Mouse (Mus musculus) ES-E14 (cell line): Measurements from ENCODE around the gene Gm49721. TPM values are rescaled to one million over a fixed set of nuclear protein-coding genes. Genes with fewer than 3 reads are reported as not detected.
"Not testable (repeated sequence)": the region's sequence is repeated elsewhere in the genome, so short reads cannot be mapped to it uniquely, and the experiment has no call there.

Experiments
- DNase-seq: peaks from one replicate; pipeline ENCODE4 v3.0.0-alpha.2; 2013; ENCODE audit warnings: low read depth, low spot score
- H3K27ac ChIP-seq: 2 replicates; pipeline ENCODE4 v1.5.1; 2012; ENCODE audit warnings: low read depth, mild to moderate bottlenecking, low read length, moderate library complexity, mixed read lengths; ENCODE audit not compliant: poor library complexity, insufficient read depth, severe bottlenecking
- H3K36me3 ChIP-seq: 2 replicates; pipeline ENCODE4 v1.6.1; 2012; ENCODE audit warnings: mild to moderate bottlenecking, low read length, moderate library complexity, mixed read lengths; ENCODE audit not compliant: control insufficient read depth, poor library complexity, insufficient read depth, severe bottlenecking
- H3K4me1 ChIP-seq, 2 experiments: fragments of 150-350 bp in 1 of 2; sonication (generic) in 1 of 2; 2 replicates each; pipeline ENCODE4 v1.6.1; 2012; ENCODE audit warnings: low read length in 2 of 2, mild to moderate bottlenecking in 1 of 2, mixed read lengths in 1 of 2; ENCODE audit not compliant: control insufficient read depth in 2 of 2, insufficient read depth in 2 of 2, poor library complexity in 1 of 2
- H3K4me3 ChIP-seq, 2 experiments: fragments of 150-350 bp in 1 of 2; sonication (generic) in 1 of 2; 2 replicates each; pipeline ENCODE4 v1.5.1; 2012; ENCODE audit warnings: low read length in 2 of 2, low read depth in 1 of 2, mild to moderate bottlenecking in 1 of 2, mixed read lengths in 1 of 2; ENCODE audit not compliant: insufficient read depth in 1 of 2, poor library complexity in 1 of 2, severe bottlenecking in 1 of 2
- H3K9ac ChIP-seq: 2 replicates; pipeline ENCODE4 v1.6.1; 2012; ENCODE audit warnings: low read depth, mild to moderate bottlenecking, low read length, mixed read lengths; ENCODE audit not compliant: poor library complexity, insufficient read depth, severe bottlenecking
- H3K9me3 ChIP-seq: fragments of 150-350 bp; sonication (generic); 2 replicates; pipeline ENCODE4 v1.6.1; 2012; ENCODE audit warnings: low read depth, mild to moderate bottlenecking, low read length; ENCODE audit not compliant: control insufficient read depth, insufficient read depth
- in situ Hi-C, 2 experiments: fragments of 600-800 bp; cut with MboI; formaldehyde crosslinking; loops; one replicate each; pipeline ENCODE4 v1.15.1; 2025; ENCODE audit warnings: low sequenced_read_pairs in 2 of 2, inconsistent platforms in 1 of 2; ENCODE audit not compliant: unreplicated experiment in 2 of 2
- total RNA-seq: library from RNA; depleted of rRNA; stranded (reverse); fragments of 300-350 nt; gene quantifications from 2 replicates; pipeline ENCODE4 v1.2.3, GENCODE M21; 2012

Gm49721 gene
- total RNA-seq, 1 experiment, result 0.27 TPM

DNA sequence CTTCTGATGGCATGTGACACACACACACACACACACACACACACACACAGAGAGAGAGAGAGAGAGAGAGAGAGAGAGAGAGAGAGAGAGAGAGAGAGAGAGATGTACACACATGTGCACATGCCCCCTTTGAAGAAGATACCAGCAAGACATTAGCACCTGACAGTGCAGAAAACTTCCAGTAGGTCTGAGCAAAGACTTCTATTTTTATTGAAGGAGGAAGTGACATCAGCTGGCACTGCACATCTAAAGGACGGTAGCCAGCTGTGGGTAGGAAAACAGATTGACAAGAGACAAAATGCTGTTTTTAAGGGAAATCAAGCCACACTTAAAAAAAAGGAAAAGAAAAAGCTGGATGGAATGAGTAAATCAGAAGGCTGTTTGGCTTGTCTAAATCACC, 35.5 kb downstream of the Gm49721 start:
- H3K9ac ChIP-seq, H3K4me1 ChIP-seq, H3K4me3 ChIP-seq, H3K9me3 ChIP-seq, H3K27ac ChIP-seq, H3K36me3 ChIP-seq, in situ Hi-C loops, DNase-seq: not testable (repeated sequence)

- H3K27ac ChIP-seq, H3K4me1 ChIP-seq, H3K36me3 ChIP-seq, H3K9ac ChIP-seq, H3K9me3 ChIP-seq, DNase-seq, H3K4me3 ChIP-seq, in situ Hi-C loops: not testable (repeated sequence)
Measured at GRCm38 (mm10) chr17:7025257-7025656, 46.6 kb downstream of the Gm49721 start, which contains the start of gene Gm1604a. Gene Gm1604a, plus strand, starts transcription at chr17:7025568.

GRCm38 (mm10) chr17:7025764-7026346, 47.2 kb downstream of the Gm49721 start:
- H3K9me3 ChIP-seq, H3K36me3 ChIP-seq, DNase-seq, H3K4me1 ChIP-seq, H3K9ac ChIP-seq, H3K27ac ChIP-seq, H3K4me3 ChIP-seq, in situ Hi-C loops: not testable (repeated sequence)

- H3K4me3 ChIP-seq, in situ Hi-C loops, H3K27ac ChIP-seq, DNase-seq, H3K4me1 ChIP-seq, H3K9me3 ChIP-seq, H3K36me3 ChIP-seq, H3K9ac ChIP-seq: not testable (repeated sequence)
Measured at GRCm38 (mm10) chr17:7030204-7030603, 51.5 kb downstream of the Gm49721 start.

DNA sequence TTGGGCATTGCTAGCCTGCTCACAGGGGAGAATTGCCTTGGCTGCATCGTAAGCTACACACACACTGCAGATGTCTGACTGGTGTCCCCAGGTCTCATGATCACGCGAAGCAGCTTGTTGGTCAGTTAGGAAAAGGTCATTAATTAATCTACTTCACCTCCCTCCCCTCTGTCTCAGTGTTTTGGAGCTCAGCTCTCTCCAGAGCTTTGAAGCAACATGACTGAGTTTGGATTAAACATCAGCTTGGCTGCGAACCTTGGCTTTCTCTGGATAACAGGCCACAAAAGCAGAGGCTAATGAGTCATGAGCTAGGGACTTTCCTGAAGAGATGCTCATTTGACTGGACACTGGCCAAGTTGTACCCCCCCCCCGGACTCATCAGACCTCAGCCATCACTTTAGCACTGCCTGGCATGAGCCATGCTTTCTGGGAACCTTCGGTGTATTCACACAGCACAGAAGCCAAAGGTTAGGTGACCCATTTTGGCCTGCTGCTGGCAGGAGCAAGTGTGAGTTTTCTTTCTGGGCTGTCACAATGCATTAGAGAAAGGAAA, 52.0 kb downstream of the Gm49721 start:
- H3K4me3 ChIP-seq, H3K36me3 ChIP-seq, DNase-seq, in situ Hi-C loops, H3K9ac ChIP-seq, H3K27ac ChIP-seq, H3K4me1 ChIP-seq, H3K9me3 ChIP-seq: not testable (repeated sequence)

DNA sequence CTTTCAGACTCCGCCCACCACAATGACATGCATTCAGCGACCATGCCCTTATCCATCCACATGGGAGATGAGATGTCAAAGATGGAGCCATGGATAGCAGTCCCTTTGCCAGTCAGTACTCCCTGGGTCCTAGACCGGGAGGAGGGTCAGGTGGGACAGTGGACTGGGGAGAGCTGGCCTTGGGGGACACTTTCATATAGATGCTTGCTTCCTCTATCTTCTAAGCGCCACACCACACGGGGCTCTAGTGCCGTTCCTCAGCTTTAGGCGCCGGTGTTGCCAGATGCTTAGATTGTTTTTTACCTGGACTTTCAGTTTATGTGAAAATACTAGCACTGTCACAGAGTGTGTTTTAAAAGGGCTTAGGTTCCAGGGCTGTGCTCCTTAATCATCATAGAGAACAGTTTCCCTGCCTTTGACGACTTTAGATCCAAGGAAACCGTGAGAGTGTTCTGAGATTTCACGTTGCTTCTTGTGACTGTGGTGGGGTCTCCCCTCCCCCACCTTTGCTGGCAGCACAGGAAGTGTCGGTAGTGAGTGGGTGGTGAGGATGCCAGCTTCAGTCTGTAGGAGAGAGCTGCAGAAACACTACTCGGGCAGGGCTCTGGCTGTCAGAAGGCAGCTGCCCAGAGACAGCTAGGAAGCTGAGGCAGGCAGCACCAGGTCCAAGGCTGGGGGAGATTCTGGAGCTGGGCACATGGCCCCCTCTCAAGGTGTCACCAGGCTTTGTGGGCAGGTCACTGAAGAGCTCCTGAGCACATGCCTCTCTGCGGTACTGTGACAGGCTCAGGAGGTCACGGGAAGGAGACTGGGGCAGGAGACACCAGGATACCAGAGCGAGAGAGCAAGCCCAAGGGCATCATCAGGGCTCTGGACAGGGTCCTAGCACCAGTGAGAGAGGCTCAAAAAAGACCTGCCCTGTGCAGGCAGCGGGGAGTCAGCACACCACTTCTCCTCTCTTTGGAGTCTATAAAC, 54.8 kb downstream of the Gm49721 start:
- H3K27ac ChIP-seq, H3K36me3 ChIP-seq, H3K4me1 ChIP-seq, DNase-seq, H3K4me3 ChIP-seq, H3K9me3 ChIP-seq, H3K9ac ChIP-seq, in situ Hi-C loops: not testable (repeated sequence)

DNA sequence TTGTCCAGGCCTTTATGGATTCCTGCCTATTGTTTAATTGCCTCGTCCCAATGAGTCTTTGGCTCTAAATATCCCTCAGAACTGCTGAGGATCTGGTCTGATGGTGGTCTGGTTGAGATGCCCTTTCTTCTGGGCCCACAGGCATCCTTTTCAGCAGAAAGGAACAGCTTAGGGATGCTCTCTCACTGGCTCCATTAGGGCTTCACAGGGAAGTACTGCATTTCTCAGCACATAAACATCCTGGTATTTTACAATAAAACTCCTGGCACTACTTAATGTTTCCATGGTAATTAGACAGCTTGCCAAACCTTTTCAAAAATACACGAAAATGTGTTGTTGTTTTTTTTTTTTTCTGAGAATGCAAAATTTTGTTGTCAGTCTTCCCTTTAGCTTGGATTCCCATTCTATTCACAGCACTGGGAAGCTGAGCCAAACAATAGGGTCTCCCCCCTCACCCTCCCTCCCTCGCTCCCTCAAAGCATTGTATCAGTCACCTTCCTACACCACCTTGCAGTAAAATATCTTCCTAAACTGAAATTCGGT, 90.4 kb downstream of the Gm49721 start:
- H3K36me3 ChIP-seq, H3K9ac ChIP-seq, H3K27ac ChIP-seq, DNase-seq, H3K9me3 ChIP-seq, H3K4me1 ChIP-seq, H3K4me3 ChIP-seq: not testable (repeated sequence)
- in situ Hi-C loops, result loop anchor here in 1 of 2 experiments (25.0 kb wide), 1 partner anchor 993 kb away; no protein-coding TSS in a partner anchor
